Mouse (Mus musculus): ENCODE results near the gene Izumo1. TPM values are rescaled to one million over a fixed set of nuclear protein-coding genes. Genes with fewer than 3 reads are reported as not detected.

Gene Izumo1
- polyA plus RNA-seq, 1 experiment, result 0.16 TPM

DNA sequence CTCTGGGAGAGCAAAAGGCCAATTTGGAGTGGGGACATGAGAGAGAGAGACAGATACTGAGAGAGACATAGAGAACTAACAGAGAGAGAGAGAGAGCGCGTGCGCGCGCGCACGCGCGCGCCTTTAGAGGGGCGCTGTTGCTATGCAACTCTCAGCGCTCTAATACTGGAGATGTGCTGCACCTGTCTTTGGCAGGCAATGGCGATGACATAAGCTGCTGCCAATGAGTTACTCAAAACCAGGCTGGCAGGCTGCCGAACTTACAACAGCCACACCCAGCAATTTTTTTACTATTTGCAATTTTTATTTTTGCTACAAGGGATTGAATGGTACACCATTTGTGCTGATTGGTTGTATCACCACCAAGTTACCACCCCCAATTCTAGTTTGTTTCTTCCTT lies 46.1 kb downstream of the Izumo1 start:
- peak; percentile 63 for DNase-seq (ENCODE audit: low read depth)
- TF ChIP-seq CTCF (IDR thresholded peaks at IDR 0.05; ENCODE audit: borderline replicate concordance, extremely low read depth, insufficient read depth, insufficient read length), result no peak
- no peak for TF ChIP-seq POLR2A (IDR thresholded peaks at IDR 0.05; ENCODE audit: borderline replicate concordance, extremely low read depth, insufficient read depth, insufficient read length, poor library complexity, severe bottlenecking)

DNA sequence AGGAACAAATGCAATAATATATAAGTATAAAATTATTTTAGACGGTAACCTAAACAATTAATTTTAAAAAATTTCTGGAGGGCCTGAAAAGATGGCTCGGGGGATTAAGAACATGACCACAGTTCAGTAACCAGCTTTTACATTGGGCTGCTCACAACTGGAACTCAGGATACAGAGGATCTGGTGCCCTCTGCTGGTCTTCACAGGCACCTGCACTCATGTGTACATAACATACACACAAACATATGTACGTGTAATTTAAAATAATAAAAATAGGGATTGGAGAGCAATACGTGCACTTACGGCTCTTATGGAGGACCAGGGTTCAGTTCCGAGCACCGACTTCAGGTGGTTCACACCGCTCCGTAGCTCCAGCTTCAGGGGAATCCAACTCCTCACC lies 47.3 kb downstream of the Izumo1 start:
- DNase-seq (ENCODE audit: low read depth), result no peak

GRCm38 (mm10) chr7:45677627-45678295 lies 56.1 kb downstream of the Izumo1 start:
- no peak for DNase-seq (ENCODE audit: low read depth)
- TF ChIP-seq POLR2A (IDR thresholded peaks at IDR 0.05; ENCODE audit: borderline replicate concordance, extremely low read depth, insufficient read depth, insufficient read length, poor library complexity, severe bottlenecking) (no peak), CTCF (IDR thresholded peaks at IDR 0.05; ENCODE audit: borderline replicate concordance, extremely low read depth, insufficient read depth, insufficient read length) (no peak)

More for the DNA sequence above, 47.3 kb downstream of the Izumo1 start:
- no peak for TF ChIP-seq POLR2A (IDR thresholded peaks at IDR 0.05; ENCODE audit: borderline replicate concordance, extremely low read depth, insufficient read depth, insufficient read length, poor library complexity, severe bottlenecking)
- TF ChIP-seq CTCF (IDR thresholded peaks at IDR 0.05; ENCODE audit: borderline replicate concordance, extremely low read depth, insufficient read depth, insufficient read length), result peak; percentile 11; the same call in 1 of the 2 replicates

Other genes starting within 250 kb of the Izumo1 start
- gene Snrnp70, start 226.1 kb upstream of the Izumo1 start, polyA plus RNA-seq (2012; rRNA removed), result 643 and 713 TPM in 2 replicates
- 0.03 TPM in 1 of 2 replicates, not detected in the other for gene Kcna7, start 216.2 kb upstream of the Izumo1 start, polyA plus RNA-seq (2012; rRNA removed)
- gene Ntf5, start 208.1 kb upstream of the Izumo1 start, polyA plus RNA-seq (2012; rRNA removed), result 0.23 and 0.27 TPM in 2 replicates
- 1.1 and 1.7 TPM in 2 replicates for gene Lhb, start 201.0 kb upstream of the Izumo1 start, polyA plus RNA-seq (2012; rRNA removed)
- gene Gys1, start 187.0 kb upstream of the Izumo1 start, polyA plus RNA-seq (2012; rRNA removed), result 26.7 and 30.6 TPM in 2 replicates
- gene Ruvbl2, start 183.7 kb upstream of the Izumo1 start, polyA plus RNA-seq (2012; rRNA removed), result 125 and 158 TPM in 2 replicates
- 2,346 and 2,481 TPM in 2 replicates for gene Ftl1, start 161.9 kb upstream of the Izumo1 start, polyA plus RNA-seq (2012; rRNA removed)
- 168 and 237 TPM in 2 replicates for gene Bax, start 154.9 kb upstream of the Izumo1 start, polyA plus RNA-seq (2012; rRNA removed)
- gene Tulp2, start 139.9 kb upstream of the Izumo1 start, polyA plus RNA-seq (2012; rRNA removed), result 0.11 and 0.18 TPM in 2 replicates
- gene Gm45808, start 135.0 kb upstream of the Izumo1 start, polyA plus RNA-seq (2012; rRNA removed), result 0.30 TPM in 1 of 2 replicates, not detected in the other
- 2.0 and 2.8 TPM in 2 replicates for gene Dhdh, start 133.0 kb upstream of the Izumo1 start, polyA plus RNA-seq (2012; rRNA removed)
- gene Nucb1, start 111.4 kb upstream of the Izumo1 start, polyA plus RNA-seq (2012; rRNA removed), result 92.0 and 111 TPM in 2 replicates
- gene Ppp1r15a, start 95.5 kb upstream of the Izumo1 start, polyA plus RNA-seq (2012; rRNA removed), result 13.5 and 14.5 TPM in 2 replicates
- gene Plekha4, start 95.5 kb upstream of the Izumo1 start, polyA plus RNA-seq (2012; rRNA removed), result 1.7 and 3.6 TPM in 2 replicates
- 0.25 and 0.44 TPM in 2 replicates for gene Hsd17b14, start 66.9 kb upstream of the Izumo1 start, polyA plus RNA-seq (2012; rRNA removed)
- gene Bcat2, start 51.7 kb upstream of the Izumo1 start, polyA plus RNA-seq (2012; rRNA removed), result 29.5 and 40.2 TPM in 2 replicates
- 0.13 TPM in 1 of 2 replicates, not detected in the other for gene Fgf21, start 6.3 kb upstream of the Izumo1 start, polyA plus RNA-seq (2012; rRNA removed)
- gene Fut1, start 4.5 kb upstream of the Izumo1 start, polyA plus RNA-seq (2012; rRNA removed), result 0.06 and 0.14 TPM in 2 replicates
- 11.6 and 17.6 TPM in 2 replicates for gene Rasip1, start 5.7 kb downstream of the Izumo1 start, polyA plus RNA-seq (2012; rRNA removed)
- gene Mamstr, start 18.2 kb downstream of the Izumo1 start, polyA plus RNA-seq (2012; rRNA removed), result 3.2 and 4.0 TPM in 2 replicates
- 0.10 and 0.16 TPM in 2 replicates for gene Fut2, start 44.6 kb downstream of the Izumo1 start, polyA plus RNA-seq (2012; rRNA removed)
- 0.64 and 2.1 TPM in 2 replicates for gene Ntn5, start 62.2 kb downstream of the Izumo1 start, polyA plus RNA-seq (2012; rRNA removed)
- 0.66 and 1.1 TPM in 2 replicates for gene Sec1, start 72.6 kb downstream of the Izumo1 start, polyA plus RNA-seq (2012; rRNA removed)
- gene Car11, start 78.0 kb downstream of the Izumo1 start, polyA plus RNA-seq (2012; rRNA removed), result 81.4 and 108 TPM in 2 replicates
- gene Dbp, start 83.3 kb downstream of the Izumo1 start, polyA plus RNA-seq (2012; rRNA removed), result 7.6 and 8.4 TPM in 2 replicates
- 640 and 749 TPM in 2 replicates for gene Rpl18, start 93.6 kb downstream of the Izumo1 start, polyA plus RNA-seq (2012; rRNA removed)
- 33.0 and 39.8 TPM in 2 replicates for gene Sphk2, start 96.2 kb downstream of the Izumo1 start, polyA plus RNA-seq (2012; rRNA removed)
- gene Fam83e, start 99.4 kb downstream of the Izumo1 start, polyA plus RNA-seq (2012; rRNA removed), result 0.68 and 0.83 TPM in 2 replicates
- gene Spaca4, start 104.0 kb downstream of the Izumo1 start, polyA plus RNA-seq (2012; rRNA removed), result not detected in 2 replicates
- 328 and 336 TPM in 2 replicates for gene Lmtk3, start 161.9 kb downstream of the Izumo1 start, polyA plus RNA-seq (2012; rRNA removed)
- 2.0 and 2.3 TPM in 2 replicates for gene Sult2b1, start 162.9 kb downstream of the Izumo1 start, polyA plus RNA-seq (2012; rRNA removed)
- 246 and 277 TPM in 2 replicates for gene Cyth2, start 192.8 kb downstream of the Izumo1 start, polyA plus RNA-seq (2012; rRNA removed)
- 1.3 and 1.9 TPM in 2 replicates for gene Kcnj14, start 203.0 kb downstream of the Izumo1 start, polyA plus RNA-seq (2012; rRNA removed)
- gene Grwd1, start 209.1 kb downstream of the Izumo1 start, polyA plus RNA-seq (2012; rRNA removed), result 23.4 and 25.5 TPM in 2 replicates